Mouse (Mus musculus): ENCODE data around the gene Ifi27l2a.

- no peak for TF ChIP-seq POLR2A (IDR thresholded peaks at IDR 0.05; ENCODE audit: borderline replicate concordance, low read depth, low read length)
- no peak for TF ChIP-seq CTCF (IDR thresholded peaks at IDR 0.05; ENCODE audit: low read depth, low read length)
Observed at GRCm38 (mm10) chr12:103482781-103483180, 39.3 kb upstream of the Ifi27l2a start.

All from bone marrow macrophage, adult 2 months (primary cell).